Mouse (Mus musculus) T-helper 2 cell (primary cell): Measurements from ENCODE around the gene Npy4r.

Experiments
- in situ Hi-C: fragments of 300-600 bp; cut with MboI, MseI; formaldehyde crosslinking; loops from one replicate; pipeline ENCODE4 v1.15.1; 2025; ENCODE audit warnings: high pct_unique_total_duplicates

Npy4r gene

DNA sequence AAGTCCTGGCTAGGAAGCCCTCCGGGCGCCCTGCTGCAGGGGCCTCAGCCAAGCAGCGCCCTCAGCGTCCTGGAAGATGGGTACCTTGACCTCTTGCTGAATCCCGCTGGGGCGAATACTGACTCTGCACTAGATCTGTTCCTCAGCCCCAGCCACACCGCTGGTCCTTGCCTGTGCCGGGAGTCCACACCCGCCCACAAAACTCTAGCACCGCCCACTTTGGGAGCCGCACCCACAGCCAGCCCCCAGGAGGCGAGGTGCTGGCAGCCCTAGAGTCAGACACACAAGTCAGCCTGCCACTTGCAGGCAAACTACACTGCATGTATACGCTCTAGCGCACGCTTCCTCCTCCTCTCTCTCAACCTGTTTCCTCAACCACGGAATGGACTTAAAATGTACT lies at the start of gene Npy4r:
Npy4r (minus strand) TSS at position 148 of the 400 bp plus-strand sequence.
- in situ Hi-C loops, result no loop called here

GRCm38 (mm10) chr14:34201231-34202035 lies 49.1 kb upstream of the Npy4r start, which contains the start of gene Gprin2:
Gprin2 (minus strand) TSS chr14:34201653.
- in situ Hi-C loops, result no loop called here

- in situ Hi-C loops, result no loop called here
Observed at GRCm38 (mm10) chr14:34200738-34201230, 48.5 kb upstream of the Npy4r start.

GRCm38 (mm10) chr14:34196706-34197105 lies 44.4 kb upstream of the Npy4r start:
- in situ Hi-C loops, result no loop called here

DNA sequence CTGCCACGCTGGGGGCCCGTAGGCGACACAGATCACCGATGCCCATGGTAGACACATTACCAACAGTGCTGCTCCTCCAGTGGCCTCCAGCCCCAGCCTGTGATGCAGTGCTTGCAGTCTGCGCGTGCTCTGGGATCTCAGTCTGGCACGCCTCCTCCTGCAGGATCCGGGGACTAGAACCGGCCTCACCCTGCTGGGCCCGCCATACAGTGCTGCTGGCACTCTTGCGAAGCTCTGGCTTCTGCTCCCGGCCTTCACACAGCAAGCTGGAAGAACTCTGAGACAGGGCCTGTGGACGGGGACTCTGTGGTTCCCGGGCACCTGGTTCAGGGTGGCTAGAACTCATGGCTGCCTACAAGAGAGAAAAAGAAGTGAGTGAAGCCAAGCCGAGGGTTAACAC lies 43.2 kb upstream of the Npy4r start:
- in situ Hi-C loops, result no loop called here

DNA sequence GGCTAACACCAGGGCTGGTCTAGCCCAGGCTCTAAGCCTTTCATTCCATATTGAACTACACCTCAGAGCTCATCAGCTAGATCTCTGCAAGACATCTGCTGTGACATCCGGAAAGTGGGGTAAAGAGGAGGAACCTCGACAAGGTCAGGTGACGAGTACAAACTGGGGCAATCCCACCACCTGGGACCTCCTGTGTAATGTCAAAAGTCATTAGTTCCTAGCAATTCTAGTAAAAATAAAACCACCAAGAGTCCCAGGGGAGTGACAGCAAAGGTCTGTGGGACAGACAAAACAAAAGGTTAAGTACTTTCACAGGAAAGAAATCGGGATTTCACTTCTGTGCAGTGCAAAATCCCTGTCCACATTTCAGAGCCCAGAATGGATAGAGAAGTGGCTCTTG lies 41.6 kb upstream of the Npy4r start:
- in situ Hi-C loops, result no loop called here

- in situ Hi-C loops, result no loop called here
Observed at GRCm38 (mm10) chr14:34190361-34190760, 38.1 kb upstream of the Npy4r start.

DNA sequence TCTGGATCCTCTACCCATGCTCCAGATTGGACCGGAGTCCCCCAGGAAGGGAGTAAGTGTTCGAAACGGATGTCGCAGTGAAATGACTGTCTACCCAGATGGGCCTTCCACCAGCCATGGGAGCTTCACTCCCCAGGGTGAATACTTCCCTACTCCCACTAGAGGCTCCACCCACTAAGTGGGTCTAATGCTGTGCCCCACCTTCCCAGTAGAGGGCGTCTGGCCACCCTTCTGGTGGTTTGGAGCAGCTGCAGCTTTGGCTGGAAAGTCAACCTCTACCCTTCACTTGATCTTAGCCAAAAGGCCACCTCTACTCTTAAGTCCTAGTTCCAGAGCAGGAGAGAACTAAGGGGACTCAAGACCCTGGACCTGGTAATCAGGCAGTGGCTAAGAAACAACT lies 36.3 kb upstream of the Npy4r start:
- in situ Hi-C loops, result no loop called here

DNA sequence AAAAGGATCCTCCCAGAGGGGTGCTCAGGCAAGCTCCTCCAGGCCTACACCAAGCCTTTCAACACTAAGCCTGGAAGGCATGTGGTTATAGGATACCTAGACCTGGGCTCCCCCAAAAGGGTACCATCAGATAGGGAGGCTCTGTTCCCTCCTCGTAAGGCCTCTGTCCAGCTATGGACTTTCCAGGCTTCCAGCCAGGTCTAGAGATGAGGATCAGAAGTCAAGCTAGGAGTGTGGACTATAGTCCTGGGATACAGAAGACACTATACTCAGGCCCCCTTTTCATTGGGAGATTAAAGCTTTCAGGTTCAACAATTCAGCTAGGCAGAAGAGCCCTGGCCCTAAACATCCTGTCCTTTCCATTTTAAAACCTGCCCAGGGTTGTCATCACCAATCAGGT lies 30.8 kb upstream of the Npy4r start:
- in situ Hi-C loops, result no loop called here

GRCm38 (mm10) chr14:34179351-34179750 lies 27.1 kb upstream of the Npy4r start:
- in situ Hi-C loops, result no loop called here

DNA sequence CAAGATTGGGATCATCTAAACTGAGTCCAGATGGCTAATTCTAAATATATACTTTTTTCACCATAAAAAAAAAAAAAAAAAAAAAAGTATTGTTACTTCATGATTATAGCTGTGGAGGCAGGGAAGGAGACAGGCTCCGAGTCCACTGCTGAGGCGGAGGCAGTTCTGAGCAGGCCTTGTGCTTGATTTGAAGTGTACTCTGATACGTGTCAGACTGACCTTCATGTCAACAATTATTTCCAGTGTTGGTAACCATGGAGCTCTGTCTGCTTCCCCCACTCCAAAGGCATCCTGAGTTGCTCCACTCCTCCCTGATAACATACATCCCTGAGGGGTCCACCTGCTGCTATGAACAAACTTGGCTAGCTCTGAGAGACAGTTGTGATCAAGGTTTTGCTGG lies 18.8 kb upstream of the Npy4r start:
- in situ Hi-C loops, result no loop called here

- in situ Hi-C loops, result no loop called here
Observed at GRCm38 (mm10) chr14:34155752-34156151, 3.5 kb upstream of the Npy4r start.

GRCm38 (mm10) chr14:34154601-34155337 lies 2.5 kb upstream of the Npy4r start:
- in situ Hi-C loops, result no loop called here

- in situ Hi-C loops, result no loop called here
Observed at GRCm38 (mm10) chr14:34142915-34143314, 9.4 kb downstream of the Npy4r start.

GRCm38 (mm10) chr14:34142316-34142715 lies 10.0 kb downstream of the Npy4r start:
- in situ Hi-C loops, result no loop called here

DNA sequence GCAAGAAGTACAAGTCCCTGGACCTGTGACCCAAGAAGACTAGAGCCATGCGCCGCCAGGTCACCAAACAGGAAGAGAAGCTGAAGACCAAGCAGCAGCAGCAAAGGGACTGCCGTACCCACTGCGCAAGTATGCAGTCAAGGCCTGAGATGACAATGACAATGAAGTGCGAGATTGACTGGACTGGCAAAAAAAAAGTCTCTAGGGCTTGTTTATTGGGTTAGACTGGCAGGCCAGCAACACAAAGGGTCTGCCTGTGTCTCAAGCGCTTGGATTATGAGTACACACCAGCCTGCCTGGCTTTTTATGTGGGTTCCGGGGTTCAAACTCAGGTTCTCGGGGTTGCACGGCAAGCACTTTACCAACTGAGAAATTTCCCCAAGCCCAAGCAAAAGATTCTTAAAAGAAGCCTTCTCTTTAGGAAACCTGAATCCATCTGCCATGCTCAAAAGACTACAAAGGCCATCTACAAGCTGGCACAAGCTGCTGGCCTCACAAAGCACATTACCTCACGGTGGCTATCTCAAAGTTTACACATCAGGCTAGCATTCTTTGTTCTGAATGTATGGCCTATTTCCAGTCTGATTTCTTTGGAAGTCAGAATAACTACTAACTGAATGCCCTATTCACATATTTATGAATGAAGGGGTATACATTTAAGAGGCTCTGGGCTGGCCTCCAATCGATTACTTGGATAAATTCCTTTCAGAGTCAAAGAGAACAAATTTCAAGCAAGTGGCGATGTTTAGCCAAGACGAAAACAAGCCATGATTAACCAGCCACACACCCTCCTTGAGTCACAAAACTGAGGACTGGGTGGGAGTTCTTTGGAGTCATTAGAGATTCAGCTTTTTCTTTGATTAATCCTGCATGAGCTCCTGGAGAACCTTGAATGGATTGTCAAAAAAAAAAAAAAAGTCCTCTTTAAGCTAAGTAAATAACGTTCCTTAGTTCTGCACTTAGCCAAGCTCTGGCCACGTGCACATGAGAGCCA lies 12.3 kb downstream of the Npy4r start:
- in situ Hi-C loops, result no loop called here

DNA sequence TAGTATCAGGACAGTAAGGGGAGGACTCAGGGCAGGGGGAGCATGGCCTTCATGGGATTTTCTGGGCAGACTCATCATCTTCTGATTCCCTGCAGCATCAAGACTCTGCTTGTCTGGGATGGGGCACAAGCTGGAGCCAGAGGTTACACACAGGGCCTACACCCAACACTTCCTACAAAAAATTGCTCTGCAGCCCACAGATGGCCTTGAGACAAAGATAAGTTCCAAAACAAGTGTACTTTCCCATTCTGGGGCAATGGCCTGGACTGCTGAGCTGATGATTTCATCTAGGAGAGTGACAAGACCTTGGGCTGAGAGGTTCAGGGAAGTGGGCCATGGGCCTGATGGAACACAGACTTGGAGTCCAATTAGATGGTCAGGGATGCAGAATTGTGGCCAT lies 16.9 kb downstream of the Npy4r start:
- in situ Hi-C loops, result no loop called here

GRCm38 (mm10) chr14:34131216-34131615 lies 21.1 kb downstream of the Npy4r start:
- in situ Hi-C loops, result no loop called here

GRCm38 (mm10) chr14:34121691-34122090 lies 30.6 kb downstream of the Npy4r start:
- in situ Hi-C loops, result no loop called here

DNA sequence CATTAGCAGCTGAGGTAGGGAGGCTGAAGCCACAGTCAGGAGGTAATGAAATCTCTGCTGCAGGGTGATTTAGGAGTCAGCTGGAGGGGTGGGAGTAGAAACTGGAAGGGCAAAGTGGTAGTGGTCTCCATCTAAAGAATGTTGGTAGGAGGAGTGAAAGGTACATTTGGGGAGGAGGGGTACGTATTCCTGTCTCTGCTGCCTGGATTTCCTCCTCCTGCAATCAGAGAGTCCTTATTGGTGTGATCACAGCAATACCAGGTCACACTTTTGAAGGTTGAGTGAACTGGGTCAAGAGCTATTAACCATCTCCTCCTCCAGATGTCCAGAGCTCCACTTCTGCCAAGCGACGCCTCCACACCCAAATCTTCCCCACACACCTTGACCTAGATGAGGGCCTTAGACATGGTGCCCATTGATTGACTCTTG lies 31.4 kb downstream of the Npy4r start:
- in situ Hi-C loops, result no loop called here
